Comparison of ENCODE assay signal across 8 mouse cellular contexts in the genomic region with DNA sequence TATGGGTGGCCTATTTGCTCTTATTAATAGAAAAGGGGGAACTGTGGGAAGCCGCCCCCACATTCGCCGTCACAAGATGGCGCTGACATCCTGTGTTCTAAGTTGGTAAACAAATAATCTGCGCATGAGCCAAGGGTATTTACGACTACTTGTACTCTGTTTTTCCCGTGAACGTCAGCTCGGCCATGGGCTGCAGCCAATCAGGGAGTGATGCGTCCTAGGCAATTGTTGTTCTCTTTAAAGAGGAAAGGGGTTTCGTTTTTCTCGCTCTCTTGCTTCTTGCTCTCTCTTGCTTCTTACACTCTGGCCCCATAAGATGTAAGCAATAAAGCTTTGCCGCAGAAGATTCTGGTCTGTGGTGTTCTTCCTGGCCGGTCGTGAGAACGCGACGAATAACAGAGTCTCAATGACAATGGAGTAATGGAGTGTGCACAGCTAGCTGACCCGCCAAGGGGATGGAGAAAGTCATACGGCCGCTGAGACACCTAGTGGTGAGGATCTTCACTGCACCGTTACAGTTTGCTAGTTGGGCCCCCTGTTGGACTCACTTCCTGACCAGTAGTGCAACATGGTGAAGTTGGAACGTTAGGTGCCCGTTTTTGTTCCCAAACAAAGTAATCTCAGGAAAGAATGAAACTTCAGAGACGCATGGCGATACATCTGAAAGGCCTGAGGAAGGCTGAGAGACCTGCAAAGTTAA. TPM values are rescaled to one million over a fixed set of nuclear protein-coding genes. Genes with fewer than 3 reads are reported as not detected.
A peak's percentile ranks its signal among the peaks of the same experiment; 100 is the strongest.
DNase-seq lines count a peak whose midpoint lies in the region; ATAC-seq and TF ChIP-seq lines count a peak whose summit lies in the region.
"Not testable (repeated sequence)": the region's sequence is repeated elsewhere in the genome, so short reads cannot be mapped to it uniquely, and the experiment has no call there.

No protein-coding gene starts in this region.

- not testable (repeated sequence) for H3K27me3 ChIP-seq in E14TG2a.4 (ENCODE audit: insufficient read depth, low read length); forebrain, embryonic 16.5 days (replicated peaks; ENCODE audit: control insufficient read depth, insufficient read depth, low read length)

- H3K4me3 ChIP-seq in E14TG2a.4 (replicated peaks; ENCODE audit: low read length), result not testable (repeated sequence)
- peak overlapping the region; percentile 41 for H3K4me3 ChIP-seq in forebrain, embryonic 16.5 days (replicated peaks; ENCODE audit: low read length)

- peak overlapping the region; percentile 44 for H3K4me2 ChIP-seq in forebrain, embryonic 16.5 days (ENCODE audit: low read length)

- TF ChIP-seq CTCF in E14TG2a.4 (conservative IDR thresholded peaks at IDR 0.05; ENCODE audit: low read length), result peak; percentile 63

- H3K9ac ChIP-seq in forebrain, embryonic 16.5 days (replicated peaks; ENCODE audit: low read depth, low read length), result peak overlapping the region; percentile 44; the same call in 1 of the 2 replicates

- H3K4me1 ChIP-seq in E14TG2a.4 (replicated peaks; ENCODE audit: low read depth, low read length), result peaks cover 25% of the 10 kb centered on the region
- not testable (repeated sequence) for H3K4me1 ChIP-seq in forebrain, embryonic 16.5 days (replicated peaks; ENCODE audit: control insufficient read depth, insufficient read depth, low read length)

- peak; percentile 93 for ATAC-seq in forebrain, embryonic 16.5 days
- ATAC-seq in neutrophil, adult 5-6 weeks (ENCODE audit: extremely low read depth, insufficient number of reproducible peaks, low FRiP score, poor library complexity, severe bottlenecking), result peak; percentile 100

- not testable (repeated sequence) for H3K9me3 ChIP-seq in E14TG2a.4 (ENCODE audit: low read length); forebrain, embryonic 16.5 days (ENCODE audit: control insufficient read depth, low read length)

- 14% methylated on average over 14 of the region's 26 CpGs for WGBS in forebrain, embryonic 16.5 days

- intact Hi-C loops in heart, postnatal 25 days (cut with DNase I), result loop anchor here (5.0 kb wide), 1 partner anchor 48 kb away; the partner anchor contains the start of gene Zmym4

- peak overlapping the region; percentile 60; the same call in 1 of the 2 replicates for H3K27ac ChIP-seq in forebrain, embryonic 16.5 days (ENCODE audit: low read length)

- H3K36me3 ChIP-seq in E14TG2a.4 (ENCODE audit: insufficient read depth, low read length); forebrain, embryonic 16.5 days (ENCODE audit: control insufficient read depth, insufficient read depth): not testable (repeated sequence)

- peak; percentile 80 for DNase-seq in cerebellum, adult 11-12 months
- peak; percentile 64 for DNase-seq in heart, postnatal 25 days (ENCODE audit: low spot score)
- peak; percentile 75 to 93 for DNase-seq in layer of hippocampus, adult 18-20 months (ENCODE audit: low spot score in 2 of 2)
- DNase-seq in lung, adult 18-20 months, result peak; percentile 83 to 87
- peak; percentile 72 for DNase-seq in testis, postnatal 14 days (ENCODE audit: low spot score)

RNA-seq across cellular contexts. Expression of gene Sfpq, which starts 5.7 kb away (rescaled TPM):
- polyA plus RNA-seq in forebrain, embryonic 16.5 days (2015; fragmentation: Nextera tagmentation; extraction: Ambion mirVana), result 86.8 and 96.0 TPM in 2 replicates
- total RNA-seq in heart, postnatal 25 days (2021), result 10 to 100 TPM; 81.5 to 86.2 TPM
- total RNA-seq in layer of hippocampus, adult 18-20 months (2021), result 100 to 1,000 TPM; 271 to 272 TPM
- 818 and 867 TPM in 2 replicates for total RNA-seq in neutrophil, adult 5-6 weeks (2017)

RNA-seq across cellular contexts. Expression of gene Zmym1, which starts 45.5 kb away (rescaled TPM):
- polyA plus RNA-seq in forebrain, embryonic 16.5 days (2015; fragmentation: Nextera tagmentation; extraction: Ambion mirVana), result 32.1 and 37.5 TPM in 2 replicates
- total RNA-seq in heart, postnatal 25 days (2021), result 1 to 10 TPM; 6.1 to 7.0 TPM
- total RNA-seq in layer of hippocampus, adult 18-20 months (2021), result 10 to 100 TPM; 14.4 to 16.0 TPM
- total RNA-seq in neutrophil, adult 5-6 weeks (2017), result 18.4 and 18.7 TPM in 2 replicates

RNA-seq across cellular contexts. Expression of gene Zmym4, which starts 47.5 kb away (rescaled TPM):
- polyA plus RNA-seq in forebrain, embryonic 16.5 days (2015; fragmentation: Nextera tagmentation; extraction: Ambion mirVana), result 30.6 and 31.1 TPM in 2 replicates
- 10 to 100 TPM; 16.4 to 21.5 TPM for total RNA-seq in heart, postnatal 25 days (2021)
- total RNA-seq in layer of hippocampus, adult 18-20 months (2021), result 10 to 100 TPM; 48.2 to 48.5 TPM
- total RNA-seq in neutrophil, adult 5-6 weeks (2017), result 27.4 and 40.6 TPM in 2 replicates
